Mouse (Mus musculus): Measurements from ENCODE around the gene Kcnq5.

- TF ChIP-seq TAL1 (IDR thresholded peaks at IDR 0.05; ENCODE audit: low read length) (no peak), GATA1 (IDR thresholded peaks at IDR 0.05; ENCODE audit: low read length) (no peak)
Observed at GRCm38 (mm10) chr1:21554630-21555029, 407.1 kb downstream of the Kcnq5 start.

Measured in erythroblast, embryonic 14.5 days (primary cell).